Mouse (Mus musculus) left cerebral cortex, postnatal 36 days (tissue): ENCODE measurements around the gene Fam219a. TPM values are rescaled to one million over a fixed set of nuclear protein-coding genes. Genes with fewer than 3 reads are reported as not detected.
A peak's percentile ranks its signal among the peaks of the same experiment; 100 is the strongest.

Experiments used
- DNase-seq, 2 experiments: peaks; one replicate each; pipeline ENCODE4 v3.0.0; 2021 to 2022; ENCODE audit warnings: low spot score in 2 of 2, mixed read lengths in 1 of 2
- intact Hi-C: fragments of 180-260 bp; cut with DNase I; formaldehyde crosslinking; loops from one replicate; pipeline ENCODE4 v1.15.1; 2025
- total RNA-seq, 2 experiments: library from RNA; stranded (reverse); gene quantifications; 2 replicates each; pipeline ENCODE4 v1.2.3; 2021

Gene Fam219a
- total RNA-seq, 2 experiments from 2014 or later = 194 to 219 TPM

DNA sequence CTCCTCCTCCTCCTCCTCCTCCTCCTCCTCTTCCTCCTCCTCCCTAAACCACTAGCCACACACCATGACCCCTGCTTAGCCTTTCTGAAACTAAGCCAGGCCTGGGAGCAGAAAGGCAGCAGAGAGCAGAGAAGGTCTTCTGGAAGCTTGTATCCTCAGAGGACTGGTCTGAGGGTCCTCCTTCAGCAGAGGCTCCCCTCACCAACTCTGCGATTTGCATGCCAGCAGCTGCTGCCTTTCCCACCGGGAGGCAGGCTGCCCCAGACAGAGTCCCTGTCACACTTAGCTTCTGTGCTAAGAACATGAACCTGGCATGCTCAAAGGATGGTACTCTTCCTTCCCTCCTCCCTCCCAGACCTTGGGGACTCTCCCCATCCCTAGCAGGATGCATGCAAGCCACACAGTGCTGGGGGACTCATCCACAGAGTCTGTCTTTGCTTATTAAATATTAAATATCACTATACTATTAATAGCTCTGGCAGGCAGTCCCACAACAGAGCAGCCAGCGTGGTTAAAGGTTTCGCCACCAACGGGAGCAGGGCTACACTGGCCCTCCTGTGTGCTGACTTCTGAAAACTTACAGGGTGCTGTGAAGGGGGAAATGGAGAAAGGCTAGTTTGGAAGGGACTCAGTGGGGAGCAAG lies 12.9 kb downstream of the Fam219a start:
- intact Hi-C loops = no loop called here
- no peak for DNase-seq

DNA sequence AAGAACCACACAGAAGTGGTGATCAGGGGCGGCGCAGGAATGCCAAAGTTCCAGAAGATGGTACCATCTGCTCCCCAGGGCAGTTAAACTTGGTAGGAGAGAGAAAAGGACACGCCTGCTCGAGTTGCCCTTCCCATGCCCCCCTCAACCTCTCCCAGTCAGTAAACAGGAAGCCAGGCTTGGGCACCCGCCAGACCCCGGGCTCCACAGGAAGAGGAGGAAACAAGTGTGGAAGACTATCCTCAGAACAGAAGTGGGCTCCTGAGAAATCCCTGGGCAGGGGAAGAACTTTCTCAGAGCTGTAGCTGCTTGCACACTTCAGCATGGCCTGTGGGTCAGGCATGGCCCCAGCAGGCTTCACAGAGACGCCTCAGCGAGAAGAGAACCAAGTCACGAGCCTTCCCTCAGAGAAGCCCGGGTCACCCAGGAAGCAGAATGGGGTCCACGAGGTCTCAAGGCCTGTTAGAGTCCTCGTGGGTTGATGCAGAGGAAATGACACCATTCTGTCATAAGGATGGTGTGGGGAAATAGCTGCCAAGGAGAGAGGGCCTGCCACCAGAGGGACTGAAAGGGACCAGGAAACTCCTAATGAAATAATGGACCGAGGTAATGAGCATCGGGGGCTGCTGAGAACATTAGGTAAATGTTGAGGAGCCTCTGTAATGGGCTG lies 14.2 kb downstream of the Fam219a start:
- intact Hi-C loops = loop anchor here (5.0 kb wide), 2 partner anchors 97 to 152 kb away; no protein-coding TSS in a partner anchor
- DNase-seq = no peak

DNA sequence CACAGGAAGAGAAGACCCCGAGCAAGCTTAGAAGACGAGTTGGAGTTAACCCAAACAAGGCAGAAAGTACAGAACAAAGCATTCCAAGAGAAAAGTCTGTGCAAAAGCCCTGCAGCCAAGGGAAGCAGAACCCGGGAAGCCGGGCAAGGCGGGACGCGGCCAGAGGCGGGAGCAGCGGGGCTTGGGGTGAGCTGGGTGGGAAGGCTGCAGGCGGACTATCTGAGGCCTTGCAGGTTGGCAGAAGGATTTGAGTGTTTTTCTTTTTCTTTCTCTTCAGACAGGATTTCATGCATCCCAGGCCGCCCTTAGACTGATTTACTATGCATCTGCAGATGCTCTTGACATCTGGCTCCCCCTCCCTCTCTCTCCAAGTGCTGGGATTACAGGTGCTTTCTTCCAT lies 16.2 kb downstream of the Fam219a start:
- intact Hi-C loops = loop anchor here (1.0 to 5.0 kb wide), 3 partner anchors 60 to 154 kb away; no protein-coding TSS in a partner anchor
- DNase-seq = no peak

DNA sequence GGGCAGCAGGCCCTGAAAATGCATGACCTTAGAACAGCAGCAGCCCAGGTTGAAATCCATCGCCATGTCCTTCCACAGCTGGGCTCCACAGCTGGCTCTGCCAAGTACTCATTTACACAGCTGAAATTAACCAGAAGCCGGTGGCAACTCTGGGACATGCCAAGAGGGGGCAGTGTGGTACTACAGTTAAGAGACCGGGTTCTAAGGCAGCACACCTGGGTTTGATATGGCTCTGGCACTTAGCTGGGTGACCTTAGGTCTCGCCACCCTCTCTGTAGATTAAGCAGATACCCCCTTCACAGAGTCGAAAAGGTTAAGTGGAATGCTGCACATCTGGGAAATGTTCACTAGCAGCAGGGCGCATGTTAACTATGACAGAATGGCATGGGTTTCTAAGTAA lies 16.8 kb downstream of the Fam219a start:
- intact Hi-C loops = loop anchor here (5.0 kb wide), 2 partner anchors 100 to 155 kb away; no protein-coding TSS in a partner anchor
- peak in 1 of 2 experiments; percentile 61 for DNase-seq

DNA sequence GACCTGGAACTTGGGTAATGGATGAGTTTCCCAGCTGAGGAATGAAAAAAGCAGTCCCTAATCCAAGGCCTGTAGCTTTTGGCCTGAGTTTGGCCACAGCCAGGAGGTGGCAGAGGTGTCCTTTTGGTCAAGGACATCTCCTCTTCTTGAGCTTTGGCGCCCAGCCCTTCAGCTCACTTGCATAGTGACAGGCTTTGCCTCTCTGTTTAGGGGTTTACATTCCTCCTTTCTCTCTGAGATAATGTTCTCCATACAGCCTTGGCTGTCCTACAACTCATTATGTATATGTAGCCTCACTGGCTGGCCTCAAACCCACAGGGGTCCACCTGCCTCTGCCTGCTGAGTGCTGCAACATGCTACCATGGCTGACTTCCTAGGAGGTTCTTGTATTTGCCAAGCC lies 22.3 kb downstream of the Fam219a start:
- no peak for DNase-seq
- intact Hi-C loops = no loop called here

DNA sequence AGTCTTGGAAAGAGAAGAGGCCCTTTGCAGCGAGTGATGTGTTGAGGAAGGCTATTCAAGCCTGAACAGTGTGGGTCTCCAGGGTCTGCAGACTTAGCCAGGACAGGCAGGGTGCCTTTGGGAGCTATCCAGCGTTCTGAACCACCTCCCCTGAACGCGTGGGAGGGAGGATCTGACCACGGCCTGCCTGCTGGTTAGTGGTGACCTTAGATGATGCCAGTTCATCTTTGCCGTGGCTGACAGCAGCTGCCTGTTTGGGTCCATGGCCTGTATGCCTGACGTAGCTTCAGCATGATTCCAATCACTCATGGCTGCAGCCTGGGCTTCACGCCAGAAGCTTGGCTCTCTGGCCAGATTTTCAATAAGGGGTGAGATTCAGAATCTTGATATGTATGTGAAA lies 23.4 kb downstream of the Fam219a start:
- intact Hi-C loops = no loop called here
- DNase-seq = no peak

DNA sequence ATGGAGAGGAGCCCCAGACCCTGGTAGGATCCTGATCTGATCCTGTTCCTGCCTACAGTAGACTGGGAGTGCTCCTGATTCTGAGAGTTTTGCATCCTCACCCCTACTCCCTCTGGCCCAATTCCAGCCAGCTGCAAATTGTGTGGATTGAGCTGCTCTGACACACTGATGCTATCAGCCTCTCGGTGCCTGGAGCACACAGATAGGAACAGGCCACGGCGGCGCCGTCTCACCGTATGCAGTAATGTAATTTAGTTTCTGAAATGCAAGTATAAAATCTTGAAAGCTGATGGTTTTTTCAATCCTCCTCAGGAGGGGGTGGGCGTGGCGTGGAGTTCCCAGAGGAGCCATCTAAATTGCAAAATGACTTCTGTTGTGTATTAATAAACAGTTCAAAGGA lies 27.2 kb downstream of the Fam219a start:
- no peak for DNase-seq
- intact Hi-C loops = no loop called here

DNA sequence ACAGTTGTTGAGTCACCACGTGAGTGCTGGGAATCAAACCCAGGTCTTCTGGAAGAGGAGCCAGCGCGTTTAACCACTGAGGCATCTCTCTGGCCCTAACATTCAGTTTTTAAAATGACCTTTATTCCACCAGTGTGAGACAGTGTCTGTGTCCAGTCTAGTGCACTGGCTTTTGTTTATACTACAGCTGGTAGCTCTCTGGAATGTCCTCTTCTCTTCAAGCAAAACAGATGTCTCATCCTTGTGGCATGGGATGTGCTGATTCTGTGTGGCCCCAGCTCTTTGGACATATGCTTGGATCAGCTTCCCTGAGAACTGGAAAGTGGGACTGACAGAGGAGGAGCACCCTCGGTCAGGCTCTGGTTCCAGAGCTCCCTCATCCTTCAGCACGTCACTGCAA lies 34.5 kb downstream of the Fam219a start:
- intact Hi-C loops = no loop called here
- DNase-seq = no peak

DNA sequence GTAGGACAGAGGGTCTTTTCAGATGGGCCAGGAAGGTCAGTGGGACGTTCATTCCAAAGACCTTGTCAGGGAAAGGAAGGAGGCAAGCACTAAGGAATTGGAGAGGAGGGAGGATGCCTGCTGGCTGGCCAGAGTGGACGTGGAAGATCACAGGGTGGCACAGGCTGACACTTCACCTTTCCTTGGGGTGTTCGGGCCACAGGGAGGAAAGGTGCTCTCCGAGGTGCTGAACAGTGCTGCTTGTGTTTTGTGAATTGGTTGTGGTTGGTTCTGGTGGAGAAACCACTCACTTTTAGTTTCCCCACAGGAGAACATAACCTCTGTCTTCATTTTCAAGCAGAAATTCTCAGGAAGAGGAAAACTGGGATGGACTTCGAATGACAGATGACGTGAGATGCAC lies 36.9 kb downstream of the Fam219a start:
- intact Hi-C loops = no loop called here
- no peak for DNase-seq

DNA sequence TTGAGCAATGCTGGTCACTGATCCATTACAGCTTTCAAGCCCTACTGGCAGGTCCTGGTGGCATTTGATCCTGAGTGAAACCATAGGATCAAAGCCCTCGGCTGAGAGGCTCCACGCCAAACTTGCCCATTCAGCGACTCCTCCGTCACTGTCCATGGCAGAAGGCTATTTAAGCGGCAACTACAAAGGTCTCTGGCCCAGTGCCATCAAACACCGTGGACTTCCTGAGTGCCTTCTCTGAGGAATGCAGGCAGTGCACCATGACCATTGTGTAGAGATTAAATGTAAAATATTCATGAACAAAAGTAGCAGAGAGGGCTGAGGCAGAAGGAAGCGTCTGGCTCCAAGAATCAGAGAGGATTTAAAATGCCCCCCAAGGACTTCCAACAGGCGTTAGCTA lies 41.3 kb downstream of the Fam219a start:
- DNase-seq = no peak
- intact Hi-C loops = no loop called here

DNA sequence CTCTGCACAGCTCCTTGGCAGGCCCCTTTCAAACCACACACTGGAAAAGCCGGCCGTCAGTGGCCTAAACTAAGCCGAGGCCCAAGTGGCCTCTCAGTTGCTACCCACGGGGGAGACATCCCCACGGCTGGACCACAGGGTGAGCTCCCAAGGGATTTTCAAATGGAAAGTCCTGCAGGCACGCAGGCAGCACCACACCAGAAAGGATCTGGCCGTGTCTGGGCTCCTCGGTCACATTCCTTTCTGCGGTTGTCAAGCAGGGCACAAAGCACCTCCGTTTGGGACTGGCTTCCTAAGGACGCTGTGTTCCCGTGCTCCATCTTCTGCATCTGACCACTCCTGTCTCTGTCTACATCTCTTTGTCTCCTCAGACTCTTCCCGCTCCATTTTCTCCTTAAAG lies 42.3 kb downstream of the Fam219a start:
- no peak for DNase-seq

DNA sequence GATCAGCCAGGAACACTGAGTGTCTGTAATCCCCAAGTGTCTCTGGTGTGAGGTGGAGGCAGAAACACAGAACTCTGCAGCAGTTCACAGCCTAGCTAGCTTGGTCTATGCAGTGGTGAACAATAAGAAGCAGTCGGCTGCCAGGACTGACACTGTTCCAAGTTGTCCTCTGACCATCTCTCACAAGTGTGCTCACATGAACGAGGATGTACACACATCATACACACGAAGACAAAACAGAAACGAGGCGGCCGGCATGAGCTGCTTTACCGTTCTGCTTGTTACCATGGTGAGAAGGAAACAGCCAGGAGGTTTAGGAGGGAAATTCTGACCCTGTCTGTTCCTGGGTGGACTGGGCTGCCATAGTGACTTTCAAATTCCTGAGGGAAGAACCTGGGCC lies 42.8 kb downstream of the Fam219a start:
- DNase-seq = no peak
- intact Hi-C loops = no loop called here

More for the DNA sequence above, 42.3 kb downstream of the Fam219a start:
- intact Hi-C loops = no loop called here

DNA sequence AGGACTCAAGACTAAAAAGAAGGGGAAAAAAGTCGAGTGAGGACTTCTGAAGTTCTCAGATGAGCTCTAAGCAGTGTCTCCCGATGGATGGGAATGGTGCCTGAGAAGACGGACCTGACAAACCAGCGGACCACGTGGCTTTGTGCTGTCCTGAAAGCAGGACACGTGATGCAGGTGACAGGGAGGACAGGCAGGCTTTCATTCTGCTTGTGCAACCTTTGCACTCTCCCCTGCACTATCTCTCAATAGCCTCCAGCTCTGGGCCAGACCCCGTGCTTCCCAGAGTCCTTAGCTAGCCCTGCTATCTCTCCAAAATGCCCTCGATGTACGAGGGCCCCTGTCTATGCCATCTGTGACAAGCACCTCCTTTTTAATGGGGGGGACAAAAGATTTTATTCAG lies 44.5 kb downstream of the Fam219a start:
- DNase-seq = no peak
- intact Hi-C loops = loop anchor here (5.0 kb wide), 2 partner anchors 42 to 87 kb away; partner anchors contain the start of genes Dnaic1 and Fam219a

DNA sequence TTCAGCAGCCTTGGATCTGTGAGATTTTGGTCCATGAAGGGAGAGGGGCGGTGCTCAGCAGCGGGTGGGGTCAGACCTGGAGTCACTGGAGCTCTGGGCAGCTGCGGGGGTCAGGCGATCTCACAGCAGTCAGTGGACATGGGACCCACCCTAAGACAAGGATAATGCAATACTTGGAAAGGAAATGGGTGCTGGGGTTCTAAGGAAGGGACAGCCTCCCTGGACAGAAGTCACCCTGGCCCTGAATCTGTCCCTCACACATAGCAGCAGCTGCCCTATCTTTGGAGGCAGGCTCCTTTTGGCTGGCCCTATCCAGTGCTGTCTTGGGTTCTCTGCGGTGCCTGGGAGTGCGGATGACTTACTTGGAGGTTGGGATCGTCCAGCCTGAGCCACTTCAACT lies 45.5 kb downstream of the Fam219a start:
- intact Hi-C loops = loop anchor here (5.0 kb wide), 2 partner anchors 43 to 88 kb away; partner anchors contain the start of genes Dnaic1 and Fam219a
- no peak for DNase-seq

DNA sequence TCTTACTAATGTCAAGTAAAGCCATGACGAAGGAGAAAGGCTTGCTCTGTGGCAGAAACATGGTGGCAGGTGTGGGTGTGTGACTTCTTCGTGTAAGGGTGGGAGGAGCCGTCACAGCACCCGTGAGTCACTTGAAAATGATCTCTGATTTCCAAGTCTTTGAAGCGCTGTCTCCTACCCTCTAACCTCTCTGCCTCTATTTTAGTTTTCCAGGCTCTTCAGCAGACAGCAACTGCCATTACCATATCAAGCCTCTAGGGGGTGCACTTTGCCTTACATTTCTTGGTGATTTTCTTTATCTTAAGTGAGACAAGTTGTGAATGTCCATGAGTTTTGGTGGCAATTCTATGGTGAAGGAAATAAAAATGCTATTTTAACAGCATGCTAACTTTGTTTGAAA lies 46.5 kb downstream of the Fam219a start:
- DNase-seq = no peak
- intact Hi-C loops = loop anchor here (5.0 kb wide), 2 partner anchors 45 to 90 kb away; partner anchors contain the start of genes Dnaic1 and Fam219a

DNA sequence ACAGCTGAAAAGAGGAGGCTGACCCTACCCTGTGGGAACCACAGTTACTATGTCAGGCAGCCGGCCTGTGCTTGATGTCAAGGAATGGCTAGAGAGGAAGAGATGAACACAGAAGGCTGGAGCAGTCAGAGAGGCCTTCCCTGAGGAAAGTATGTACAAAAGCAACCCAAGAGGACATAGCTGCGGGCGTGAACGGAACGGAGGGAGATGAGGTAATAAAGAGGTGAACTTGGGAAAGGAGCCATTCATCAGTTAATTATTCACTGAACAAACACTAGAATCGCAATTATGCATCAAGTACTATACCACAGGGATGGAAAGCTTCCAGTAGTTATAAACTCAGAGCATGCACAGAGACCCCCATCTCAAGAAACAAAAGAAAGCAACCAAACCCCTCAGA lies 47.2 kb downstream of the Fam219a start:
- intact Hi-C loops = loop anchor here (5.0 kb wide), 2 partner anchors 45 to 90 kb away; partner anchors contain the start of genes Dnaic1 and Fam219a
- DNase-seq = no peak

DNA sequence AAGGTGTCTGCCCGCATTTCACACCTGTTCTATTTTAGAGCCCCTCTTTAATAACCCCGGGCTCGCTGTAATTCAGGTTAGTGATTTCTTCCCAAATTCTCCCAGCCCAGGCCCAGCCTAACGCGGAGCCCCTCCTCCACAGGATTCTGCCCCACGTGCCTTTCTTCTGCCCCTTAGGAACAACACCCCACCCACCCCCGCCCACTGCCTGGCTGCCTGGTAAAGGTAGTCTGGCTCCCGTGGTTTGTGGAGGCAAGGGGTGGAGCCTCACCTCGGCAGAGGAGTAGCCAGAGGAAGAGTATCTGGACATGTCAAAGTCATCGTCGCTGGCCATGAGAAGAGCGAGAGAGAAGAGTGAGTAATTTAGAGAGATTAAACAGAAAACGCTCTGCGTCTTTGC lies 48.7 kb downstream of the Fam219a start:
- DNase-seq = no peak
- intact Hi-C loops = loop anchor here (5.0 kb wide), 2 partner anchors 47 to 92 kb away; partner anchors contain the start of genes Dnaic1 and Fam219a

DNA sequence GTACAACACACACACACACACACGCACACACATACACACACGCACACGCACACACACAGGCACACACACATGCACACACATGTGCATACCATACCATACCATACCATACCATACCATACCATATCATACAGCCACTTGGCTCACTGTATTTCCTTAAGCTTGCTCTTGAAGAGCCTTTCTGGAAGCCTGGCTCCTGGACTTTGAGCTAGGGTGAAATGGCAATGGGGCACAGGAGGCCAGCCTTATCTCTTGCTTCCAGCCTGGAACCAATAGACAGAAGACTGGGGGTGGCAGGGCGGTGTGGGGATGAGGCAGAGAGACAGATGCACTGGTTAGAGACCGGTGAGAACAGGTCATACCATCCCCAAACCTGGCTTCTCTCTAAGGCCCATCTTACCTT lies 50.1 kb downstream of the Fam219a start:
- no peak for DNase-seq

DNA sequence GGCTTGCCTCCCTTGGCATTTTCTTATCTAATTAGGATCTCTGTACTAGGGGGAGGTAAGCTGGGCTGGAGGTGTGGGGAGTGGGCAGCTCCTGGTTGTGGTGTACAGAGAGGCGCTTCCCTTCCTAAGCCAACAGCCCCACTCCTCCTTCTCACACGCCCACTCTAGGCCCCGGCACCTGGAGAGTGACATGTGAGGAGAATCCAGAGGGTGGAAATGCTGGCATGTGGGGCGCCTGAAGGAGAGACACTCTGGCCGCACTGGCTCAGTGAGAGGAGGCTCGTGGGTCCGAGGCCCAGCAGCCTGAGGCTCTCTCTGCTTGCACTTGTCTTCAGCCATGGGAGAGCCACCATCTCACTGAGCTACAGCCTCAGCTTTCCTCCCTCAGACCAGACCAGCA lies 51.0 kb downstream of the Fam219a start:
- peak in 1 of 2 experiments; percentile 38 for DNase-seq
- intact Hi-C loops = no loop called here

More for the DNA sequence above, 50.1 kb downstream of the Fam219a start:
- intact Hi-C loops = no loop called here

DNA sequence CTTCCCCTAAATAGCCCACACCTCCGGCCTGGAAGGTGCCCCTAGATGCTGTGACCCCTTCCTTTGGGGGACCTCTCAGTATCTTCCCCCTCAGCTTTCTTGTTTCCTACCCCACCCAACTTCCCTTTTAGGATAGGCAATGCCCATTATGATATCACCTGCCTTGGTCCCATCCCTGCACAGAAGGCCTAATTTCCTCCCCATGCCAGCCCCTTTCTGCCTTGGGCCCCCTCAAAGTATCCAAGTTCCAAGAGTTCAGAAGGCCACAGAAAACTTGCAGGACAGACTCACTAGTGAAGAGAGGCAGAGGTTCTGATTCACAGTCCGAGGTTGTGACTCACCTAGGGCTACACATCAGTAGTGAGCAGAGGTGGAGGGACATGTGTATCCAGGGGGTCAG lies 52.1 kb downstream of the Fam219a start, which contains the start of gene 1110017D15Rik:
Gene 1110017D15Rik (minus strand): TSS at position 101 of the 400 bp plus-strand sequence.
- intact Hi-C loops = no loop called here
- DNase-seq = no peak

DNA sequence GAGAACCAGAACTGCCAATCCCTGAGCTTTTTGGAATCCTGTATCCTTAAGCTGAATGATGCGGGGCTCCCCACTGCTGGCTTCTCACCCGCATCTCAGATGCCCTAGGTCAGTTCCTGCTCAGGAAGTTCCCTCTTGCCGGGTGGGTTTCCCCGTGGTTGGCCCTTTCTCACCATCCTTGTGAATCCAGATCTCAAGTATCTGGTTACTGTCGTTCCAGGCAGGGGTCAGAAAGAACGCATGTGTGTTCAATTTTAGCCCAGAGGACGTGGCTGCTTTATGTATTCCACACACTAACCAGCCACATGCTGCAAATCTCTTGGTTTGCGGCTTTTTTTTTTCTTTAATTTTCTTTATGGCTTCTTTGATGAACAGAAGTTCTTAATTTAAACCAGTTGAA lies 55.6 kb downstream of the Fam219a start:
- intact Hi-C loops = no loop called here
- no peak for DNase-seq
